Mouse (Mus musculus) intestine, embryonic 14.5 days (tissue): ENCODE data around the gene Phf5a. TPM values are rescaled to one million over a fixed set of nuclear protein-coding genes. Genes with fewer than 3 reads are reported as not detected.

Experiments used
- ATAC-seq: fragments of 200-750 bp; cut with Nextera tagmentation; replicated peaks from 2 replicates; pipeline ENCODE4 v1.8.0; 2017; ENCODE audit warnings: low read depth, moderate number of reproducible peaks, moderate TSS enrichment, moderate library complexity; ENCODE audit not compliant: low FRiP score, low TSS enrichment
- DNase-seq: peaks from one replicate; pipeline ENCODE4 v3.0.0-alpha.2; 2018; ENCODE audit warnings: low spot score
- H3K27ac ChIP-seq: fragments of 300-500 bp; sonication (generic); 2 replicates; pipeline ENCODE4 v1.5.1; 2014; ENCODE audit warnings: low read depth, mild to moderate bottlenecking, control low read depth
- H3K27me3 ChIP-seq: fragments of 300-500 bp; sonication (generic); replicated peaks from 2 replicates; pipeline ENCODE4 v1.6.1; 2014; ENCODE audit warnings: low read length, control low read depth; ENCODE audit not compliant: control insufficient read depth, insufficient read depth
- H3K36me3 ChIP-seq: fragments of 300-500 bp; sonication (generic); 2 replicates; pipeline ENCODE4 v1.6.1; 2014; ENCODE audit warnings: low read length, control low read depth; ENCODE audit not compliant: control insufficient read depth, insufficient read depth
- H3K4me1 ChIP-seq: fragments of 300-500 bp; sonication (generic); replicated peaks from 2 replicates; pipeline ENCODE4 v1.6.1; 2014; ENCODE audit warnings: low read length, control low read depth, mixed read lengths; ENCODE audit not compliant: control insufficient read depth, insufficient read depth
- H3K4me2 ChIP-seq: fragments of 300-500 bp; sonication (generic); 2 replicates; pipeline ENCODE4 v1.6.1; 2014; ENCODE audit warnings: low read length
- H3K4me3 ChIP-seq: fragments of 300-500 bp; sonication (generic); 2 replicates; pipeline ENCODE4 v1.5.1; 2014; ENCODE audit warnings: low read depth, low read length, control low read depth, mixed read lengths
- H3K9ac ChIP-seq: fragments of 300-500 bp; sonication (generic); 2 replicates; pipeline ENCODE4 v1.6.1; 2014; ENCODE audit warnings: mild to moderate bottlenecking, low read length
- H3K9me3 ChIP-seq: fragments of 300-500 bp; sonication (generic); 2 replicates; pipeline ENCODE4 v1.6.1; 2016; ENCODE audit warnings: low read length, control low read depth; ENCODE audit not compliant: control insufficient read depth
- WGBS: fragments of 180-500 bp; shearing (Covaris S2); extraction: QIAGEN DNeasy Blood & Tissue Kit; methylation state at CpG from one replicate; pipeline ENCODE4 v1.1.7; 2014; 5-methylcytosine and 5-hydroxymethylcytosine counted together
- polyA plus RNA-seq: library from polyadenylated mRNA; unstranded; fragments of >200 nt; fragmentation: Nextera tagmentation; extraction: Ambion mirVana; gene quantifications from 2 replicates; pipeline ENCODE4 v1.2.1, GENCODE M21; 2014

Gene Phf5a
- polyA plus RNA-seq, 1 experiment from 2014 or later: 179 TPM

DNA sequence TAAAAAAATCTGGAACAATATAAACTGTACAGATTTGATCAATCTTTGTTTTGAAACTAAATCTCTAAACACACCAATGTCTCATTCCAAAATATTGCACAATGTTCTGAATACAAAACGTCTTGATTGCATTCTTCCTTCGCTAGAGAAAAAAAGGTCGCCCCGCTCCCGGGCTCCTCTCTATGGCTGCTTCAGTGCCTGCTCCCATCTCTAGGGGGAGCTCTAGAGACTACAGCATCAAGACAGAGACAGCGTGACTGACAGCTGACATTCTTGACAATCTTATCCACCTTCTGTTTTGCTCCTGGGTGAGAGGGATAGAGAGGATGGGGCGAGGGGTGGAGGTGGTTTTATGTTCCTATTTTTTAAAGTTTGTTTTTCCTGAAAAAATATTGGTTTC is 23.4 kb downstream of the Phf5a start:
- no peaks in the 10 kb centered on the region for H3K4me1 ChIP-seq
- no peak overlapping the region for H3K27ac ChIP-seq
- no peak overlapping the region for H3K9ac ChIP-seq
- H3K4me2 ChIP-seq: no peak overlapping the region
- H3K9me3 ChIP-seq: no peaks in the 10 kb centered on the region
- peaks cover 52% of the 10 kb centered on the region for H3K36me3 ChIP-seq
- WGBS: 48% methylated on average over 7 of the region's 7 CpGs
- no peaks in the 10 kb centered on the region for H3K27me3 ChIP-seq
- peak; percentile 70 for DNase-seq
- ATAC-seq: no peak
- H3K4me3 ChIP-seq: no peak overlapping the region

DNA sequence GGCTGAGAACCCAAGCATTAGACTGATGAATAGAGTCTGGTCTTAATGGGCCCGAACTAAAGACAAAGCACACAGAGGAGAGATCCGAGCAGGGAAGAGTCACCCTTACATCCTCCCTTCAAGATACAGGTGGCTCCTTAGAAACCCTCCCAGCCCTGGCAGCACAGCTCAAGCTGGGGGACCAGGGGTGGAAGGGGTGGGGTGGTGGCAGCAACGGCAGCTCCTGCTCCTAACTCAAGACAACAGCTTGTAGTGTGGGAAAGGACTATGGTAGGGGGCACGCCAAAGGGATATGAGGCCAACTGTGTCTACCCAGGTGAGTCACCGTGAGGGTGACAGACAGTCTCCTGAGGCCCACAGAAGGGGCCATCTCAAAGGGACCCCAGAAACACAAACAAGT is 23.9 kb downstream of the Phf5a start:
- H3K4me3 ChIP-seq: no peak overlapping the region
- 90% methylated on average over 5 of the region's 5 CpGs for WGBS

DNA sequence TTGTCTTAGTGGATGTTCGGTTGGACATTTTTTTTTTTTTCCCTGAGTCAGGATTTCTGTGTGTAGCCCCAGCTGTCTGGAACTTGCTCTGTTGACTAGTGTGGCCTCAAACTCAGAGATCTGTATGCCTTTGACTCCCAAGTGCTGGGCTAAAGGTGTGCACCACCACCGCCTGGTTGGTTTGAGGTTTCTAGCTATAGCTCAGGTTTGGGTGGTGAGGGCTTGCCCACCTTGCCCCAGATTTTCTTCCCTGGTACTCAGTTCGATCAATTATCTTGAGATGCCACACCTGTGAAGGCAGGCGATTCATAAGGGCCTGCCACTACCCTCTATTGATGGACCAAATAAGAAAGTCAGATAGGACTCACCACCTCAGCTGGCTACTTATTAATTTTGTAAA is 24.6 kb downstream of the Phf5a start:
- no peaks in the 10 kb centered on the region for H3K27me3 ChIP-seq
- no peaks in the 10 kb centered on the region for H3K4me1 ChIP-seq
- no peak overlapping the region for H3K9ac ChIP-seq
- H3K4me2 ChIP-seq: no peak overlapping the region
- no peak for ATAC-seq
- H3K4me3 ChIP-seq: no peak overlapping the region
- no peak for DNase-seq
- peaks cover 46% of the 10 kb centered on the region for H3K36me3 ChIP-seq
- 84% methylated on average over 4 of the region's 4 CpGs for WGBS
- H3K9me3 ChIP-seq: no peaks in the 10 kb centered on the region
- no peak overlapping the region for H3K27ac ChIP-seq

More for the DNA sequence above, 23.9 kb downstream of the Phf5a start:
- ATAC-seq (no peak), DNase-seq (no peak)
- no peaks in the 10 kb centered on the region for H3K9me3 ChIP-seq
- H3K9ac ChIP-seq: no peak overlapping the region
- no peak overlapping the region for H3K27ac ChIP-seq
- H3K4me1 ChIP-seq: no peaks in the 10 kb centered on the region
- peaks cover 48% of the 10 kb centered on the region for H3K36me3 ChIP-seq
- no peaks in the 10 kb centered on the region for H3K27me3 ChIP-seq
- H3K4me2 ChIP-seq: no peak overlapping the region

DNA sequence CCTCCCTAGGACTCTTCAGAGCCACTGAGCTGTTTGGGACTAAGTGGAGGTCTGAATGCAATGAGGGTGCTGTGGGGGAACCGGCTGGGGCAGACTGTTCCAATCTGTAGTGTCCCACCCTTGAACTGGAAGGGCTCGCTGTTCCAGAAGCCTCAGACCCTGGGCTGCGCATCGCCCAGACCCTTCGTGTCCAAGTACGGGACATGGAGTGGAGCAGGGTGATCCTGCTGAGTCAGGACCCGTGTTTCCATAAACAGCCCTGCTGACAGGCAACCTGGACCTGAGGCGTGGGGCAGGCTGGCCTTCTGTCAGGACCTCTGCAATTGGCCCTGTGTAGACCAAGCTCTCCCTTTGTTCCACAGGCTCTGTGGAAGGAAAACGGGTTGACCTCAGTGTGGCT is 25.0 kb downstream of the Phf5a start:
- DNase-seq (no peak), ATAC-seq (no peak)
- H3K4me1 ChIP-seq: no peaks in the 10 kb centered on the region
- no peaks in the 10 kb centered on the region for H3K9me3 ChIP-seq
- no peaks in the 10 kb centered on the region for H3K27me3 ChIP-seq
- H3K4me2 ChIP-seq: no peak overlapping the region
- 88% methylated on average over 9 of the region's 9 CpGs for WGBS
- H3K27ac ChIP-seq: no peak overlapping the region
- peaks cover 42% of the 10 kb centered on the region for H3K36me3 ChIP-seq
- no peak overlapping the region for H3K4me3 ChIP-seq
- H3K9ac ChIP-seq: no peak overlapping the region

DNA sequence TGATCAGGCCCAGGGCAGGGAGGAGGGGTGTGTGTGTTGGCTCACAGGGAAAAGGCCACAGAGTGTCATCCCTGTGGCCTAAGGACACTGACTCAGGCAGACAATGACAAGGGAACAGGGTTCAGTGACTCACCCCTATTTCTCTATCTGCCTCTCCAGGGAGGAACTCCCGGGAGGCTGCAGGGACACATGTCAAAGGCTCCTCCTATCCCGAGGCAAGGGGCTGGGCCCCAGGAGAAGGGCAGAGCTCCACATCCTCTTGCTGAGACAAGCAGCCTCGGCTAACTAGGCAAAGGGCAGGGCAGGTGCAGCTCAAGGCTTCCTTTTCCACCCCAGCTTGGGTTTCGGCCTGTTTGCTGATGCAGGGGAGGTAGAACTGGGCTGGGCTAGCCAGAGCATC is 26.0 kb downstream of the Phf5a start:
- WGBS: 22% methylated on average over 4 of the region's 4 CpGs
- Histone ChIP-seq H3K4me3 (no peak overlapping the region), H3K36me3 (peaks cover 31% of the 10 kb centered on the region), H3K4me1 (no peaks in the 10 kb centered on the region), H3K9me3 (no peaks in the 10 kb centered on the region), H3K27ac (no peak overlapping the region), H3K9ac (no peak overlapping the region), H3K27me3 (no peaks in the 10 kb centered on the region), H3K4me2 (no peak overlapping the region)
- ATAC-seq (peak; percentile 48), DNase-seq (no peak)

DNA sequence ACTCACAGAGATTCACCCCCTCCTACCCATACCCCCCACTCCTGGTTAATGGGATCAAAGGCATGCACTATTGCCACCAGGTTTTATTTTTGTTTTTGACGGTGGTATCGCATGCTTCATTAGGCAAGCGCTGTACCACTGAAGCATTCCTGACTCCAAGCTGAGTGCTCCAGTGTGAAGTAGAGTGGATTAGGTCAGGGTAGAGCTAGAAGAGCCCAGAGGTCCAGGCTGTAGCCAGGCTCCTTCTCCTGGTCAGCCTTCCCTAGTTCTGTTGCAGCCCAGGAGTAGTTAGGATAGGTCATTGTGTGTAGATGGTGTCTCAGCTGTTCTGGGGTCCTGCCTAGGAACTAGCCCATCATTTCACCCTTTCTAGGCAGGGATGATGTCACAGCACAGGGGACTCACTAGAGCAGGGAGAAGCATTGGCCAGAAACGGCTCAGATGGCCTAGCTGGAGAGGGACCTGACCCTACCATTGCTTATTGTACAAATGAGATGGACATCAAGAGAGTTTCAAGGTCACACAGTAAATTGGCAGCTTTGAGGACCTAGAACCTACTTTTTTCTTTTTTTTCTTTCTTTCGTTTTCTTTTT is 26.6 kb downstream of the Phf5a start:
- Histone ChIP-seq H3K27ac (no peak overlapping the region), H3K4me3 (no peak overlapping the region), H3K4me1 (no peaks in the 10 kb centered on the region), H3K9ac (no peak overlapping the region), H3K9me3 (no peaks in the 10 kb centered on the region), H3K4me2 (no peak overlapping the region), H3K36me3 (peaks cover 25% of the 10 kb centered on the region), H3K27me3 (no peaks in the 10 kb centered on the region)
- DNase-seq (no peak), ATAC-seq (no peak)
- WGBS: 79% methylated on average over 5 of the region's 5 CpGs

DNA sequence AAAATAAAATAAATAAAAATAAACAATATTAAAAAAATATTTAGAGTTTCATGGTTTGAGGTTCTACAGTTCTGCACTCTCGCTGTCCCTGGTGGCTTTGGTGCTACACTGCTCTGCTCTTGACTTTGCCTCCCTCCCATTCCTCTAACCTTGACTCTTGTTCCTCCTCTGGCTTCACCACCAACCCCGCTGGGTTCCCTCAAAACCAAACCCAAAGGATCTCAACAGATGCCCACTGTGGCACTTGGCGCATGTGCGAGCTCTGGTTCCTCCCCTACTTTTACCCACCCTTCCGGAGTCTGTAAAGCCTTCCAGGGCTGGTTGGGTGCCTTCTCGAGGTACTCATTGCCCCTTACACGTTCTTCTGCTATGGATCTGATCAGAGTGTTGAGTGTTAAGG is 29.4 kb downstream of the Phf5a start:
- ATAC-seq: no peak

DNA sequence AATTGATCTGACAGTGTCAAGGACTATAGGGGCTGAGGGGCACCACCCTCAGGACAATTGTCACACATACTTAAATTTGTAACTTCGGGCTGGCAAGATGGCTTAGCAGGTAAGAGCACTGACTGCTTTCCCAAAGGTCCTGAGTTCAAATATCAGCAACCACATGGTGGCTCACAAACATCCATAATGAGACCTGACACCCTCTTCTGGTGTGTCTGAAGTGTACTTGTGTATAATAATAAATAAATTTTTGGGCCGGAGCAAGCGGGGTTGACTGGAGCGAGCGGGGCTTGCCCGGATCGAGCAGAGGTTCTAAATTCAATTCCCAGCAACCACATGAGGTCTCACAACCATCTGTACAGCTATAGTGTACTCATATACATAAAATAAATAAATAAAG is 31.4 kb downstream of the Phf5a start:
- H3K9me3 ChIP-seq: no peaks in the 10 kb centered on the region
- H3K9ac ChIP-seq: no peak overlapping the region
- no peak overlapping the region for H3K4me2 ChIP-seq
- no peak for ATAC-seq
- no peak overlapping the region for H3K4me3 ChIP-seq
- no peaks in the 10 kb centered on the region for H3K36me3 ChIP-seq
- no peak for DNase-seq
- 84% methylated on average over 7 of the region's 7 CpGs for WGBS
- no peak overlapping the region for H3K27ac ChIP-seq
- H3K4me1 ChIP-seq: peaks cover 12% of the 10 kb centered on the region
- no peaks in the 10 kb centered on the region for H3K27me3 ChIP-seq

More for the DNA sequence above, 29.4 kb downstream of the Phf5a start:
- Histone ChIP-seq H3K27me3 (no peaks in the 10 kb centered on the region), H3K9me3 (no peaks in the 10 kb centered on the region), H3K36me3 (0 out of 2 replicates have a peak, but pooled peaks cover 3% of the 10 kb centered on the region), H3K4me2 (no peak overlapping the region), H3K4me3 (no peak overlapping the region), H3K27ac (no peak overlapping the region), H3K9ac (no peak overlapping the region), H3K4me1 (peaks cover 4% of the 10 kb centered on the region; the same call in 1 of the 2 replicates)
- WGBS: 88% methylated on average over 7 of the region's 7 CpGs
- no peak for DNase-seq

DNA sequence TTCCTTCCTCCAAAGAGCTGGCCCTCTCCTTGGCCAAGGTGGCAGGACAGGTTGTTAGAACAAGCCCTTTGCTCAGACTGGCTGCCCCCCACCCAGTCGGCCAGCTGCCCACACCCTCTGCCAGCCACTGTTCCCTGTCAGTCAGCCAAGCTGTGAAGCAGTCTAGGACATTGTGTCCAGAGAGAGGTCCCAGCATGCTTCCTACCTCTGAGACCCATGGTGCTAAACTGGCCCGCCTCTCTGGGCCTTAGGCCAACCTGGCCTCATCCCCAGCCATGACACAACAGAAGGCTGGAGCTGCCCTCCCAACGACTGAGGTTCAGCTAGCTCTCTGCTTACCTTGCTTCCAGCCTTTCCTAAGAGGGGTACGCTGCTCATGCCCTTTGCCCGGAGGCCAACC is 32.1 kb downstream of the Phf5a start:
- no peak overlapping the region for H3K27ac ChIP-seq
- ATAC-seq (no peak), DNase-seq (no peak)
- H3K4me1 ChIP-seq: peaks cover 12% of the 10 kb centered on the region
- H3K36me3 ChIP-seq: no peaks in the 10 kb centered on the region
- no peaks in the 10 kb centered on the region for H3K27me3 ChIP-seq
- no peak overlapping the region for H3K9ac ChIP-seq
- H3K4me3 ChIP-seq: no peak overlapping the region
- H3K4me2 ChIP-seq: no peak overlapping the region
- 72% methylated on average over 5 of the region's 5 CpGs for WGBS
- no peaks in the 10 kb centered on the region for H3K9me3 ChIP-seq
